Mouse (Mus musculus) thymus, adult 2 months (tissue): ENCODE data around the gene Psg16.
A peak's percentile ranks its signal among the peaks of the same experiment; 100 is the strongest.

Source experiments
- CTCF ChIP-seq: fragments of 200-500 bp; IDR thresholded peaks from 2 replicates; pipeline ENCODE4 v1.5.1; 2012; ENCODE audit warnings: mild to moderate bottlenecking, control low read depth, low read length, moderate library complexity, borderline replicate concordance; ENCODE audit not compliant: control insufficient read depth, poor library complexity, insufficient read depth; ENCODE audit errors: extremely low read depth
- POLR2A ChIP-seq: fragments of 200-500 bp; IDR thresholded peaks from 2 replicates; pipeline ENCODE4 v1.6.1; 2012; ENCODE audit warnings: mild to moderate bottlenecking, low read length, control low read depth, moderate library complexity; ENCODE audit not compliant: control insufficient read depth, poor library complexity, insufficient read depth; ENCODE audit errors: extremely low read depth

DNA sequence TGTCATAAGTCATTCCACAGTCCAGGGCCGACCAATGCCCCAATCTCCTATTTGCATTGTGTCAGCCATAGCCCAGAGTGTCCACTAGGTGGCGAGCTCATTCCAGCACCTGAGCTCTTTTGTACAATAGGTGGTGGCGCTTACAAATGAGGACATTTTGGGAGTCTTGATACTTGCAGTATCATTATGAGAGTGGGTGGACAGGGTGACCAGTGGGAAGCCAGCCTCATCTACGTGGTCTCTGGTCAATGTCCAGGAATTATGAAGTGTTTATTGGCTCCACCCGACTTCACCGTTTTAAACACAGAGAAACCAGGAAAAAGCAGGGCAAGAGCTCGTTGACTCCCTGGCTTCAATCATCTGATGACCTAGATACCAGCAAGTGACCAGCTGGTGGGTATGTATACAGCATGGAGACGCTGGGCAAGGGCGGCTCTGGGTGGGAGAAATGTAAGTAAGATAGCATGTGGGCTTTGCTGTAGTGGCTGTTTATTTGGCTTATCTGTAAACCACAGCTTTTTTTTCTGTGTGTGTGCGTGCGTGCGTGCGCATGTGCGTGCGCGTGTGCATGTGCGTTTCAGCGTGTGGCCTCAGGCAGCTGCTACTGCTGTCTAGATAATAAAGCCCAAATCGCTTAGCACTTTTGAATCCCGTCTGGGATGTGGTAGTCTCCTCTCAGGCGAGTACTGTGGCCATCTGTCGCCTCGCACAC lies at the start of gene Psg16:
- peak; percentile 14; the same call in 1 of the 2 replicates for TF ChIP-seq CTCF
- no peak for TF ChIP-seq POLR2A
